Mouse (Mus musculus) liver, embryonic 14.5 days (tissue): ENCODE results near the gene Nrtn. TPM values are rescaled to one million over a fixed set of nuclear protein-coding genes. Genes with fewer than 3 reads are reported as not detected.

Experiments
- ATAC-seq: fragments of 200-750 bp; cut with Nextera tagmentation; 2 replicates; pipeline ENCODE4 v1.8.0; 2017; ENCODE audit warnings: moderate number of reproducible peaks, mild to moderate bottlenecking, moderate library complexity; ENCODE audit not compliant: insufficient read depth
- DNase-seq, 3 experiments: peaks; one replicate each; pipeline ENCODE4 v3.0.0-alpha.2; 2012 to 2013; ENCODE audit warnings: low read depth in 3 of 3, low spot score in 3 of 3
- H3K27ac ChIP-seq: fragments of 300-500 bp; sonication (generic); 2 replicates; pipeline ENCODE4 v1.5.1; 2014; ENCODE audit warnings: moderate library complexity, mild to moderate bottlenecking, control low read depth, inconsistent platforms
- H3K27me3 ChIP-seq: fragments of 300-500 bp; sonication (generic); 2 replicates; pipeline ENCODE4 v1.6.1; 2014; ENCODE audit warnings: mild to moderate bottlenecking, low read length, moderate library complexity; ENCODE audit not compliant: control insufficient read depth, insufficient read depth
- H3K36me3 ChIP-seq: fragments of 300-500 bp; sonication (generic); replicated peaks from 2 replicates; pipeline ENCODE4 v1.6.1; 2014; ENCODE audit warnings: low read depth; ENCODE audit not compliant: control insufficient read depth, insufficient read depth
- H3K4me1 ChIP-seq, 2 experiments: fragments of 200-500 bp in 1 of 2; fragments of 300-500 bp in 1 of 2; sonication (generic) in 1 of 2; replicated peaks; 2 replicates each; pipeline ENCODE4 v1.6.1; 2012 to 2014; ENCODE audit warnings: antibody characterized with exemption in 1 of 2, inconsistent platforms in 1 of 2, low read length in 1 of 2; ENCODE audit not compliant: control insufficient read depth in 2 of 2, insufficient read depth in 2 of 2
- H3K4me2 ChIP-seq: fragments of 300-500 bp; sonication (generic); 2 replicates; pipeline ENCODE4 v1.6.1; 2014; ENCODE audit warnings: low read depth, mild to moderate bottlenecking, control low read depth, moderate library complexity
- H3K4me3 ChIP-seq, 2 experiments: fragments of 200-500 bp in 1 of 2; fragments of 300-500 bp in 1 of 2; sonication (generic) in 1 of 2; 2 replicates each; pipeline ENCODE4 v1.5.1; 2012 to 2014; ENCODE audit warnings: low read depth in 2 of 2, low read length in 2 of 2, mild to moderate bottlenecking in 2 of 2, control low read depth in 1 of 2, inconsistent platforms in 1 of 2, moderate library complexity in 1 of 2; ENCODE audit not compliant: insufficient read depth in 1 of 2
- H3K9ac ChIP-seq: fragments of 300-500 bp; sonication (generic); replicated peaks from 2 replicates; pipeline ENCODE4 v1.6.1; 2014; ENCODE audit warnings: mild to moderate bottlenecking, control low read depth, moderate library complexity
- H3K9me3 ChIP-seq: fragments of 300-500 bp; sonication (generic); 2 replicates; pipeline ENCODE4 v1.6.1; 2016; ENCODE audit warnings: low read length, mixed read lengths; ENCODE audit not compliant: control insufficient read depth
- CTCF ChIP-seq: IDR thresholded peaks from 2 replicates; pipeline ENCODE4 v1.5.1; 2016; ENCODE audit warnings: antibody characterized with exemption, low read depth, control low read depth
- EP300 ChIP-seq: IDR thresholded peaks from 2 replicates; pipeline ENCODE4 v1.6.1; 2016; ENCODE audit warnings: antibody characterized with exemption, low read depth
- WGBS: fragments of 180-500 bp; shearing (Covaris S2); extraction: QIAGEN DNeasy Blood & Tissue Kit; methylation state at CpG from one replicate; pipeline ENCODE4 v1.1.7; 2014; ENCODE audit not compliant: insufficient replicate concordance; 5-methylcytosine and 5-hydroxymethylcytosine counted together
- polyA plus RNA-seq, 2 experiments: library from polyadenylated mRNA; depleted of rRNA in 1 of 2; stranded (reverse) in 1 of 2; unstranded in 1 of 2; fragments of >200 nt; fragmentation: Nextera tagmentation in 1 of 2; extraction: Ambion mirVana in 1 of 2; gene quantifications; 2 replicates each; pipeline versions ENCODE4 v1.2.1 to v1.2.3; 2012 to 2014

Nrtn gene
- polyA plus RNA-seq, 2 experiments: 1.0 to 1.7 TPM

DNA sequence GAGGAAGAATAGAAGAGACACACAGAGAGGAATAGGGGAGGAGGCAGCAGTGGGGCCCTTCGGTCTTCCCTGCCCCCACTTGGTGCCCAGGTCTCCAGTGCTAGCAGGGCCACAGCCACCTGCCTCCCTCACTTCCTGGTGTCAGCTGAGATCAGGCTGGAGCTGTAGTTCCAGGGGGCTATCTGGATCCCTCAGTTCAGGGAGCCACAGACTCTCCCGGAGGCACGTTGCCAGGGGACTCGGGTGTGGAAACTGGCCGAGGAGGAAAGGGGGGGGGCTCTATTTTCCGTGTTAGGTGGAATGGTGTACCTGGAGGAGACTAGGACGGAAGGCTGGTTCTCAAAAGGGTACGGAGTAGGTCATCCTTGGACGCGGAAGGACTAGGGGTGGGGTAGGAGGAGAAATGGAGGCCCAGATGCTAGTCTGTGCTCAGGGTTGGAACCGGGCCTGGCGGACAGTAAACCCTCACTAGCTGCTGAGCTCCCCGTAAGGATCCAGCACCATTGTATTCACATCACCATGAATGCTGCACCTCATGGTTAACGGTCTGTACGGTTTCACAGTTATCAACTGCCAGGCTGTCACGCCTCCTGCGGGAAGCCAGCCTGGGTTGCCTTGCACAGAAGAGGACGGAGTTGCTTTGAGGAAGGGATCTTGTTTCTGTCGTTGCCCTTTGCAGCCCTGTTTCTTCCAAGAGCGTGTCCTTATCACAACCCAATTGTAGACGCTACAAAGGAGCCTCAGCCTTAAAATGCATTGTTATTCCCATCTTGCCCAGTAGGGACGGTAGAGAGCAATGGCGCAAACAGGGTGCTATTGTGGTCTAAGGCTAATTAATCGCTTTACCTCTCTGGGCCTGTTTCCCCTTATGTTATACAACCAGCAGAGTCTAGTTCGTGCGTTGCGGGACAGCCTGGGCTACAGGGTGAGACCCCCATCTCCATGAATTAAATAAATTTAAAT lies 5.7 kb upstream of the Nrtn start:
- TF ChIP-seq CTCF: peak; percentile 100
- TF ChIP-seq EP300: no peak
- no peaks in the 10 kb centered on the region for H3K9me3 ChIP-seq
- H3K4me1 ChIP-seq: peaks cover 38 to 40% of the 10 kb centered on the region in 2 experiments
- DNase-seq (peak; percentile 84 to 88 (median 84)), ATAC-seq (peak; percentile 8; the same call in 1 of the 2 replicates)
- H3K9ac ChIP-seq: peak overlapping the region; percentile 43
- peaks cover 5% of the 10 kb centered on the region for H3K36me3 ChIP-seq
- peak overlapping the region; percentile 13 to 55 for H3K4me3 ChIP-seq
- H3K27me3 ChIP-seq: 0 out of 2 replicates have a peak, but pooled peaks cover 3% of the 10 kb centered on the region
- H3K4me2 ChIP-seq: peak overlapping the region; percentile 87
- peak overlapping the region; percentile 81 for H3K27ac ChIP-seq
- 22% methylated on average over 27 of the region's 27 CpGs for WGBS

DNA sequence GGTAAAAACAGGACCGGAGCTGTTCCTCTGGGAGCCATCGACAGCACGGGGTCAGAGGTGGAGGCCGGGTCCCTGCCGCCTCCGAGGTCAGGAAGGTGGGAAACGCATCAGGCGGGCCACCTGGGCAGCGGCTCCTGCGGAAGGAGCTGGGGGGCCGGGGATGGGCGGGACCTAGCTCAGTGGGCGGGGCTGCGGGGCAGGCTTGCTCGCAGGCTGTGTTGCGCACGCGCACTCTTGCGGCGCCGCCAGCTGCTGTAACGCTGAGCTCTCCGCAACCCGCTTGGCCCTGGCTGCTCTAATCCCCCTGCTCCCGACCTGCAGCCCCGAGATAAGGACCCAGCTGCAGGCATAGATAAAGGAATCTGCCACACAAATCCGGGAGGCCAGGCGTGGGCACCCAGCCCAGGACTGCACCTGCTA lies 4.7 kb upstream of the Nrtn start:
- WGBS: 0% methylated on average over 23 of the region's 28 CpGs
- DNase-seq: peak; percentile 93 to 94 (median 94)
- peak overlapping the region; percentile 65 for H3K9ac ChIP-seq
- H3K4me3 ChIP-seq: peak overlapping the region; percentile 49 to 55
- peaks cover 43 to 47% of the 10 kb centered on the region in 2 experiments for H3K4me1 ChIP-seq
- H3K4me2 ChIP-seq: peak overlapping the region; percentile 87
- H3K36me3 ChIP-seq: peaks cover 3% of the 10 kb centered on the region; the same call in 1 of the 2 replicates
- peaks cover 6% of the 10 kb centered on the region for H3K27me3 ChIP-seq
- ATAC-seq: peak; percentile 71
- H3K27ac ChIP-seq: peak overlapping the region; percentile 81
- H3K9me3 ChIP-seq: no peaks in the 10 kb centered on the region
- TF ChIP-seq EP300: peak; percentile 95
- no peak for TF ChIP-seq CTCF

DNA sequence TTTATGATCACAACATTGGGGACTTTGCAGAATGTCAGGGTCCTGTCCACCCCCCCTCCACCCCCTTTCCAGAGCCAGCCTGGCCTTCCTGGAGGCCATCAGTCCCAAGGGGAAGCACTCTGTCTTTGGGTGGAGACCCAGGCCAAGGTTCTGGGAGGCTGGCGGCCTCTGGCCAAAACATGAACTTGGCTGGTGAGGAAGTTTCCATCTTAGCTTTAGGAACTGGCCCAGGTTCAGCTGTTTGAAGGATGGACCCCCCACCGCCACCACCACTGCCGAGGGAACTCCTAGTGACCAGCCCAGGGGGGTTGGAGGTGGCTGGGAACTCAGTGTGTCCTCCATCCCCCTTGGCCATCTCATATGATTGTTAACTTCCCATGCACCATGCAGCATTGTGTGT lies 3.7 kb upstream of the Nrtn start:
- 59% methylated on average over 3 of the region's 3 CpGs for WGBS
- Histone ChIP-seq H3K27ac (no peak overlapping the region), H3K9ac (no peak overlapping the region), H3K27me3 (peaks cover 14% of the 10 kb centered on the region), H3K4me2 (peak overlapping the region; percentile 87; the same call in 1 of the 2 replicates), H3K9me3 (no peaks in the 10 kb centered on the region), H3K4me3 (no peak overlapping the region; a peak in 1 of 4 replicates), H3K4me1 (peaks cover 43 to 50% of the 10 kb centered on the region in 2 experiments), H3K36me3 (no peaks in the 10 kb centered on the region)
- DNase-seq (no peak), ATAC-seq (no peak)
- TF ChIP-seq EP300 (no peak), CTCF (no peak)

DNA sequence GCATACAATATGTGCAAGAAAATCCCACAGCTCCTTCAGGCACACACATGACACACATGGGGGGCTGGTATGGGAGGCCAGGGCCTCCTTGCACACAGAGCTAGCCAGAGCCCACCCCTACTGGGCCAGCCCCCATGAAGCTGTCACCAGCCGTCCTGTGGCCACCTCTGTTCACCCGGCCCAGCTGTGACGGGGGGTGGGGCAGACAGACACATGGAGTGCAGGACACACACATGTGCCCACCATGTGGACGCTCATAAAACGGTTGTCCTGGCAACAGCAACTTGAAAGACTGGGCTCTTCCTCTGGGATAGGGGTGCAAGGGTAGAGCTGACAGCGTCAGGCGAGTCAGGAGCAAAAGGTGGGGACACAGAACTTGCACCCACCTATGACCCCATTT lies 1.9 kb upstream of the Nrtn start:
- no peak for ATAC-seq
- H3K9ac ChIP-seq: no peak overlapping the region
- peaks cover 37 to 44% of the 10 kb centered on the region in 2 experiments for H3K4me1 ChIP-seq
- TF ChIP-seq EP300 (no peak), CTCF (no peak)
- no peak for DNase-seq
- no peaks in the 10 kb centered on the region for H3K36me3 ChIP-seq
- no peak overlapping the region for H3K4me3 ChIP-seq
- H3K4me2 ChIP-seq: no peak overlapping the region
- 63% methylated on average over 7 of the region's 7 CpGs for WGBS
- peaks cover 32% of the 10 kb centered on the region for H3K27me3 ChIP-seq
- H3K27ac ChIP-seq: no peak overlapping the region
- no peaks in the 10 kb centered on the region for H3K9me3 ChIP-seq

DNA sequence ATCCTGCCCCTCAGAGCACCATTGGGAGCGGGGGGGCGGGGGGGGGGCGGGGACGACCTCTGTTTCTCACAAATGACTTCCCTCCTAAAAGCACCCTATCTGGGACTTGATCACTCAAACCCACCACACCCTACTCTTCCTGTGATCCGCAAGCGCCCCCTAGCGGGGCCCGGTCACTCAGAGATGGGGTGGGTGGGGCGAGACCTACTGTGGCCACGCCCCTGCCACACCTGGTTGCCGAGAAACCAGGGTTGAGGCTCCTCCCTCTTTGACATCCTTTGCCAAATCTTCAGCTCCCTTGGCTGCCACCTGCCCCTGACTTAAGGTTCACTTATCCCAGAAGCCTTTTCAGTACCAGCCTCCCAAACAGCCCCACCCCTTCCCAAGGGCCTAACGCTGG lies 802 bp upstream of the Nrtn start:
- peak; percentile 15; the same call in 1 of the 2 replicates for ATAC-seq
- H3K27ac ChIP-seq: peak overlapping the region; percentile 45

More for the DNA sequence above, 802 bp upstream of the Nrtn start:
- Histone ChIP-seq H3K4me3 (peak overlapping the region in 1 of 2 experiments; percentile 48; a peak in 1 of 4 replicates), H3K4me2 (peak overlapping the region; percentile 82), H3K27me3 (peaks cover 44% of the 10 kb centered on the region), H3K9ac (no peak overlapping the region), H3K9me3 (no peaks in the 10 kb centered on the region), H3K36me3 (no peaks in the 10 kb centered on the region), H3K4me1 (peaks cover 28 to 34% of the 10 kb centered on the region in 2 experiments)
- no peak for TF ChIP-seq EP300
- peak; percentile 79 for TF ChIP-seq CTCF
- DNase-seq: peak; percentile 50 to 78 (median 52)
- 7% methylated on average over 12 of the region's 12 CpGs for WGBS
